Mouse (Mus musculus): ENCODE measurements at regions not wholly inside any gene's neighbourhood (a gene's known extent, or its start where the extent isn't known, plus 50 kb on each side); places are given as distances from the start of the nearest gene placed in this dataset.

GRCm38 (mm10) chr19:54731315-54731714 is 395.7 kb downstream of the Gpam start:
- TF ChIP-seq CTCF (IDR thresholded peaks at IDR 0.05; ENCODE audit: low read depth, low read length) = no peak
- TF ChIP-seq POLR2A (IDR thresholded peaks at IDR 0.05; ENCODE audit: extremely low read depth, insufficient read depth, low read length) = no peak
